Mouse (Mus musculus) kidney, adult 10 weeks (tissue): Measurements from ENCODE around the gene Amy2a4. TPM values are rescaled to one million over a fixed set of nuclear protein-coding genes. Genes with fewer than 3 reads are reported as not detected.

ENCODE experiments used
- polyA plus RNA-seq: library from polyadenylated mRNA; stranded (reverse); fragments of 350-450 nt; fragmentation: Illumina TruSeq; extraction: RNeasy Lipid Tissue Mini Kit (QIAGEN cat#74804); gene quantifications from one replicate; pipeline ENCODE4 v1.2.3, GENCODE M21; 2014; ENCODE audit warnings: low read depth, low replicate concordance

Gene Amy2a4
- polyA plus RNA-seq, result 0.57 TPM

DNA sequence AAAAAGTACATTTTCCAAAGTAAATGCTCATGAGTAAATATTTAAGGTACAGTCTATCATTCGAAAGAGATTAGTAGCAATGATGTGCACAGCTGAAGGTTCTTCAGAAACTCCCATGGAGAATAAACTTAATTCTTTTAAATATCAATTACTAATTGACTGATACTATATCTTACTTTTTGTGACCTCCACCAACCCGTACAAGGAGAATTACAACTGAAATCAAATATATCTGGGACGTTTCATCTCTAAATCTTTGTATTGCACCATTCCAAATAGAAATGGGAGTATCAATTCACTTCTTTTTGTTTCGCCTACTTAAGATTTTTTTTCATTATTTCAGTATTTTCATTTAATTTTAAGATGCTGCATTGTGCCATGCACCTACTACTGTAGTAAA lies at the start of gene Amy2a4:
Gene Amy2a4 (minus strand): TSS at position 101 of the 400 bp plus-strand sequence.

DNA sequence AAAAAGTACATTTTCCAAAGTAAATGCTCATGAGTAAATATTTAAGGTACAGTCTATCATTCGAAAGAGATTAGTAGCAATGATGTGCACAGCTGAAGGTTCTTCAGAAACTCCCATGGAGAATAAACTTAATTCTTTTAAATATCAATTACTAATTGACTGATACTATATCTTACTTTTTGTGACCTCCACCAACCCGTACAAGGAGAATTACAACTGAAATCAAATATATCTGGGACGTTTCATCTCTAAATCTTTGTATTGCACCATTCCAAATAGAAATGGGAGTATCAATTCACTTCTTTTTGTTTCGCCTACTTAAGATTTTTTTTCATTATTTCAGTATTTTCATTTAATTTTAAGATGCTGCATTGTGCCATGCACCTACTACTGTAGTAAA lies 32.7 kb upstream of the Amy2a4 start, which contains the start of gene Amy2a3:
Gene Amy2a3 (minus strand): TSS at position 101 of the 400 bp plus-strand sequence.

DNA sequence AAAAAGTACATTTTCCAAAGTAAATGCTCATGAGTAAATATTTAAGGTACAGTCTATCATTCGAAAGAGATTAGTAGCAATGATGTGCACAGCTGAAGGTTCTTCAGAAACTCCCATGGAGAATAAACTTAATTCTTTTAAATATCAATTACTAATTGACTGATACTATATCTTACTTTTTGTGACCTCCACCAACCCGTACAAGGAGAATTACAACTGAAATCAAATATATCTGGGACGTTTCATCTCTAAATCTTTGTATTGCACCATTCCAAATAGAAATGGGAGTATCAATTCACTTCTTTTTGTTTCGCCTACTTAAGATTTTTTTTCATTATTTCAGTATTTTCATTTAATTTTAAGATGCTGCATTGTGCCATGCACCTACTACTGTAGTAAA lies 32.5 kb downstream of the Amy2a4 start, which contains the start of gene Amy2a5:
Gene Amy2a5 (minus strand): TSS at position 101 of the 400 bp plus-strand sequence.

Other genes starting within 250 kb of the Amy2a4 start
- not detected for gene Amy2a5, start 32.6 kb downstream of the Amy2a4 start, polyA plus RNA-seq
- 0.57 TPM for gene Amy2a3, start 32.6 kb upstream of the Amy2a4 start, polyA plus RNA-seq
- gene Amy2a2, start 65.2 kb upstream of the Amy2a4 start, polyA plus RNA-seq, result 0.57 TPM
- gene Amy2a1, start 241.0 kb upstream of the Amy2a4 start, polyA plus RNA-seq, result not detected